Mouse (Mus musculus) yolk sac, embryonic 10.5 days (tissue): Measurements from ENCODE around the gene 2410131K14Rik.

Experiments
- DNase-seq: peaks from one replicate; pipeline ENCODE4 v3.0.0-alpha.2; 2017; ENCODE audit warnings: low spot score

2410131K14Rik gene

GRCm38 (mm10) chr5:118311251-118311650 is 66.2 kb downstream of the 2410131K14Rik start:
- no peak for DNase-seq

GRCm38 (mm10) chr5:118313766-118314165 is 68.7 kb downstream of the 2410131K14Rik start:
- no peak for DNase-seq
